Mouse (Mus musculus): ENCODE measurements around the gene Alpl. TPM values are rescaled to one million over a fixed set of nuclear protein-coding genes. Genes with fewer than 3 reads are reported as not detected.

The Alpl gene
- polyA plus RNA-seq, 1 experiment from 2014 or later, result 16.1 TPM

GRCm38 (mm10) chr4:137736220-137736701, 59.9 kb downstream of the Alpl start:
- Histone ChIP-seq H3K4me1 (replicated peaks; ENCODE audit: control insufficient read depth, insufficient read depth, low read length) (peaks cover 2% of the 10 kb centered on the region; the same call in 1 of the 2 replicates), H3K27ac (ENCODE audit: low read depth, low read length) (no peak overlapping the region), H3K36me3 (ENCODE audit: control insufficient read depth, insufficient read depth, low read length) (no peaks in the 10 kb centered on the region), H3K9me3 (ENCODE audit: control insufficient read depth, low read length) (no peaks in the 10 kb centered on the region), H3K9ac (ENCODE audit: low read length) (no peak overlapping the region), H3K27me3 (ENCODE audit: control insufficient read depth, insufficient read depth, low read length) (no peaks in the 10 kb centered on the region), H3K4me3 (ENCODE audit: low read depth, low read length) (no peak overlapping the region), H3K4me2 (ENCODE audit: low read depth, low read length, severe bottlenecking) (no peak overlapping the region)
- ATAC-seq (replicated peaks; ENCODE audit: low FRiP score) (no peak), DNase-seq (ENCODE audit: low spot score) (no peak)
- WGBS, result 70% methylated on average over 11 of the region's 11 CpGs

DNA sequence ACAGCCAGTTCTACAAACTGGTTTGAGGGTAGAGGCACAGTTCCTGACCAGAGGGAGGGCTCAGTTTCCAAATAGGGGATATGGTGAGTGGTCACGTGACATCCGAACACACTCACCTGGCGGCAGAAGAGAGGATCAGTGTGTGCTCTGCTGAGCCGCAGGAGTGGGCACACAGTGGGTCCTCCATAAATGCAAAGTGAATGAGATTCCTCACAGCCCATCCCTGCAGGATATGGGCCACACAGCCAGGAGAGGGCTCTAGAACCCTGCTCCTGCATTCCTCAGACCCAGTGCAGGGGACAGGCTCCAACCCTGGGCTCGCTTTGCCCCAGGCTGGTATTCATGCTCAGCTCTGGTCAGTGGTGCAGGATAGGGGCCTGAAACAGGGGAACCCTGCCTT, 62.7 kb downstream of the Alpl start:
- Histone ChIP-seq H3K4me2 (ENCODE audit: low read depth, low read length, severe bottlenecking) (no peak overlapping the region), H3K9me3 (ENCODE audit: control insufficient read depth, low read length) (no peaks in the 10 kb centered on the region), H3K4me1 (replicated peaks; ENCODE audit: control insufficient read depth, insufficient read depth, low read length) (peaks cover 4% of the 10 kb centered on the region; the same call in 1 of the 2 replicates), H3K27me3 (ENCODE audit: control insufficient read depth, insufficient read depth, low read length) (peaks cover 6% of the 10 kb centered on the region), H3K36me3 (ENCODE audit: control insufficient read depth, insufficient read depth, low read length) (no peaks in the 10 kb centered on the region), H3K9ac (ENCODE audit: low read length) (no peak overlapping the region), H3K4me3 (ENCODE audit: low read depth, low read length) (no peak overlapping the region), H3K27ac (ENCODE audit: low read depth, low read length) (no peak overlapping the region)
- ATAC-seq (replicated peaks; ENCODE audit: low FRiP score) (no peak), DNase-seq (ENCODE audit: low spot score) (no peak)
- WGBS, result 73% methylated on average over 5 of the region's 5 CpGs

DNA sequence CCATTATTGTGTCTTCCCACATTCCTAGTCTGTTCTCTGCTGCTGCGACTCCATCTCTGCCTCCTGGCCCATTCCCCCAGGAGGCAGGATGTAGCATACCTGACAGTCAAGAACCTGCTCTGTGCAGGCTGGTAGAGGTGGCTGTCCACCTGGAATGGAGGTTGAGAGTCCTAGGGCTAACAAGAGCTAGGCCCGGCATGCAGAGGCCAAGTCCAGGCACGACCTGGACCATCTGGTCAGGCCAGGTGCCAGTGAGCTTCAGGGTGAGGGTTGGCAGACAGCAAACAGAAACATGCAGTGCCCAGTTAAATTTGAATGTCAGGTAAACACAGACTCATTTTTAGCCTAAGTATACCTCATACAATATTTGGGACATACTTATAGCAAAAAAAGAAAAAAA, 63.2 kb downstream of the Alpl start:
- Histone ChIP-seq H3K4me2 (ENCODE audit: low read depth, low read length, severe bottlenecking) (no peak overlapping the region), H3K9me3 (ENCODE audit: control insufficient read depth, low read length) (no peaks in the 10 kb centered on the region), H3K36me3 (ENCODE audit: control insufficient read depth, insufficient read depth, low read length) (no peaks in the 10 kb centered on the region), H3K27me3 (ENCODE audit: control insufficient read depth, insufficient read depth, low read length) (peaks cover 6% of the 10 kb centered on the region), H3K27ac (ENCODE audit: low read depth, low read length) (no peak overlapping the region), H3K9ac (ENCODE audit: low read length) (no peak overlapping the region), H3K4me1 (replicated peaks; ENCODE audit: control insufficient read depth, insufficient read depth, low read length) (peaks cover 8% of the 10 kb centered on the region; the same call in 1 of the 2 replicates), H3K4me3 (ENCODE audit: low read depth, low read length) (no peak overlapping the region)
- 86% methylated on average over 3 of the region's 3 CpGs for WGBS
- ATAC-seq (replicated peaks; ENCODE audit: low FRiP score) (no peak), DNase-seq (ENCODE audit: low spot score) (no peak)

- Histone ChIP-seq H3K9ac (ENCODE audit: low read length) (no peak overlapping the region), H3K36me3 (ENCODE audit: control insufficient read depth, insufficient read depth, low read length) (no peaks in the 10 kb centered on the region), H3K4me2 (ENCODE audit: low read depth, low read length, severe bottlenecking) (no peak overlapping the region), H3K27ac (ENCODE audit: low read depth, low read length) (no peak overlapping the region), H3K4me1 (replicated peaks; ENCODE audit: control insufficient read depth, insufficient read depth, low read length) (peaks cover 14% of the 10 kb centered on the region), H3K9me3 (ENCODE audit: control insufficient read depth, low read length) (no peaks in the 10 kb centered on the region), H3K27me3 (ENCODE audit: control insufficient read depth, insufficient read depth, low read length) (peaks cover 6% of the 10 kb centered on the region), H3K4me3 (ENCODE audit: low read depth, low read length) (no peak overlapping the region)
- ATAC-seq (replicated peaks; ENCODE audit: low FRiP score) (no peak), DNase-seq (ENCODE audit: low spot score) (no peak)
- 71% methylated on average over 3 of the region's 3 CpGs for WGBS
These were observed 63.8 kb downstream of the Alpl start for GRCm38 (mm10) chr4:137732361-137732760.

GRCm38 (mm10) chr4:137731891-137732290, 64.3 kb downstream of the Alpl start:
- Histone ChIP-seq H3K36me3 (ENCODE audit: control insufficient read depth, insufficient read depth, low read length) (no peaks in the 10 kb centered on the region), H3K9ac (ENCODE audit: low read length) (no peak overlapping the region), H3K27me3 (ENCODE audit: control insufficient read depth, insufficient read depth, low read length) (peaks cover 6% of the 10 kb centered on the region), H3K4me2 (ENCODE audit: low read depth, low read length, severe bottlenecking) (no peak overlapping the region), H3K4me1 (replicated peaks; ENCODE audit: control insufficient read depth, insufficient read depth, low read length) (peaks cover 16% of the 10 kb centered on the region), H3K4me3 (ENCODE audit: low read depth, low read length) (no peak overlapping the region), H3K9me3 (ENCODE audit: control insufficient read depth, low read length) (no peaks in the 10 kb centered on the region), H3K27ac (ENCODE audit: low read depth, low read length) (no peak overlapping the region)
- ATAC-seq (replicated peaks; ENCODE audit: low FRiP score) (no peak), DNase-seq (ENCODE audit: low spot score) (no peak)
- 73% methylated on average over 10 of the region's 10 CpGs for WGBS

DNA sequence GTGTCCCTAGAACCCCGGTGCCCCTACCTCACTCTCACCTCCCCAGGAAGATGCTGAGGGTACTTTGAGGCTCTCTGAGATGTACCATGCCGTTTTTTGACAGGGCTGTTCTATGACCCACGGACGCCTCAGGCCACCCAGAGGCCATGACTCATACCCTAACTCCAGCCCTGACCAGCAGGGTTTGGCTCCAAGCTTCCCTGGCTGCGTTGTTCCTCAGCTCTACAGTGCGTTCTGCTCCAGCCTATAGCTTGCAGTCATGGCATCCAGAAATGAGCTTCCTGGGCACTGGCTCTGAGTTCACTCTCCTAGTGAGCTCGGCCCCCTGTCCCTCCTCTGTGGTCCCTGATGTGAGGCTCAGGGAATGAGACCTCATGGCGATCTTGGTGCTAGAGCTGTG, 65.4 kb downstream of the Alpl start:
- Histone ChIP-seq H3K4me2 (ENCODE audit: low read depth, low read length, severe bottlenecking) (no peak overlapping the region), H3K4me3 (ENCODE audit: low read depth, low read length) (no peak overlapping the region), H3K36me3 (ENCODE audit: control insufficient read depth, insufficient read depth, low read length) (no peaks in the 10 kb centered on the region), H3K27me3 (ENCODE audit: control insufficient read depth, insufficient read depth, low read length) (peaks cover 6% of the 10 kb centered on the region), H3K9ac (ENCODE audit: low read length) (no peak overlapping the region), H3K4me1 (replicated peaks; ENCODE audit: control insufficient read depth, insufficient read depth, low read length) (peaks cover 14% of the 10 kb centered on the region), H3K27ac (ENCODE audit: low read depth, low read length) (no peak overlapping the region), H3K9me3 (ENCODE audit: control insufficient read depth, low read length) (no peaks in the 10 kb centered on the region)
- 87% methylated on average over 8 of the region's 8 CpGs for WGBS
- no peak for ATAC-seq (replicated peaks; ENCODE audit: low FRiP score)
- no peak for DNase-seq (ENCODE audit: low spot score)

- WGBS, result 24% methylated on average over 3 of the region's 3 CpGs
- Histone ChIP-seq H3K27me3 (ENCODE audit: control insufficient read depth, insufficient read depth, low read length) (peaks cover 6% of the 10 kb centered on the region), H3K9ac (ENCODE audit: low read length) (no peak overlapping the region), H3K27ac (ENCODE audit: low read depth, low read length) (no peak overlapping the region), H3K9me3 (ENCODE audit: control insufficient read depth, low read length) (no peaks in the 10 kb centered on the region), H3K4me2 (ENCODE audit: low read depth, low read length, severe bottlenecking) (no peak overlapping the region), H3K4me3 (ENCODE audit: low read depth, low read length) (no peak overlapping the region), H3K36me3 (ENCODE audit: control insufficient read depth, insufficient read depth, low read length) (no peaks in the 10 kb centered on the region), H3K4me1 (replicated peaks; ENCODE audit: control insufficient read depth, insufficient read depth, low read length) (peaks cover 14% of the 10 kb centered on the region)
- DNase-seq (ENCODE audit: low spot score) (peak; percentile 95), ATAC-seq (replicated peaks; ENCODE audit: low FRiP score) (no peak; the same call in 1 of the 2 replicates)
These were observed 66.0 kb downstream of the Alpl start for GRCm38 (mm10) chr4:137730134-137730533.

- Histone ChIP-seq H3K9me3 (ENCODE audit: control insufficient read depth, low read length) (no peaks in the 10 kb centered on the region), H3K36me3 (ENCODE audit: control insufficient read depth, insufficient read depth, low read length) (no peaks in the 10 kb centered on the region), H3K4me2 (ENCODE audit: low read depth, low read length, severe bottlenecking) (peak overlapping the region; percentile 90), H3K27ac (ENCODE audit: low read depth, low read length) (no peak overlapping the region), H3K4me1 (replicated peaks; ENCODE audit: control insufficient read depth, insufficient read depth, low read length) (peaks cover 14% of the 10 kb centered on the region), H3K4me3 (ENCODE audit: low read depth, low read length) (peak overlapping the region; percentile 43), H3K9ac (ENCODE audit: low read length) (peak overlapping the region; percentile 55), H3K27me3 (ENCODE audit: control insufficient read depth, insufficient read depth, low read length) (peaks cover 6% of the 10 kb centered on the region)
- ATAC-seq (replicated peaks; ENCODE audit: low FRiP score) (peak; percentile 49), DNase-seq (ENCODE audit: low spot score) (peak; percentile 64)
- 17% methylated on average over 24 of the region's 24 CpGs for WGBS
These were observed 66.9 kb downstream of the Alpl start for GRCm38 (mm10) chr4:137729155-137729855.

Measured in forebrain, embryonic 11.5 days (tissue).